Mouse (Mus musculus) cerebellum, adult 2 months (tissue): ENCODE measurements at regions not wholly inside any gene's neighbourhood (a gene's known extent, or its start where the extent isn't known, plus 50 kb on each side); places are given as distances from the start of the nearest gene placed in this dataset.

Source experiments
- CTCF ChIP-seq: fragments of 200-500 bp; IDR thresholded peaks from 2 replicates; pipeline ENCODE4 v1.5.1; 2011; ENCODE audit warnings: low read depth, mild to moderate bottlenecking, control low read depth, low read length, moderate library complexity, borderline replicate concordance; ENCODE audit not compliant: insufficient read depth
- POLR2A ChIP-seq: fragments of 200-500 bp; IDR thresholded peaks from 2 replicates; pipeline ENCODE4 v1.6.1; 2011; ENCODE audit warnings: low read length, control low read depth, borderline replicate concordance; ENCODE audit not compliant: insufficient read depth

DNA sequence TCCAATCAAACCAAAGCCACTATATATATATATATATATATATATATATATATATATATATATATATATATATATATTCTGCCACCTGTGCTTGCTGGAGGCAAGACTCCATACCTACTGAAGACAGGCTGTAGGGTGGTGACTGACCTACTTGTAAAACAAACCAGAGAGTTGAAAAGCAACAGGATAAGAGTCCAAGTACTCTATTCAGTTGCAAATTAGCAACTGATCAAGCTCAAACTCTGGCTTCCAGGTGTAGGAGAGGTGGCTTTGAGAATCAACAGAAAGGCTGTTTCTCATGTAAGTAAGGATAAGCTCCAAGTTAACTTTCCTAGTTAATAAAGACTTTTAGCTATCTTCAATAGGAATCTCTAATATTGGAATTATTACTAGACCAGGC, 355.1 kb upstream of the Ercc4 start:
- TF ChIP-seq POLR2A (no peak), CTCF (no peak)
